Mouse (Mus musculus): Measurements from ENCODE around the gene Tas2r109. TPM values are rescaled to one million over a fixed set of nuclear protein-coding genes. Genes with fewer than 3 reads are reported as not detected.
"Not testable (repeated sequence)": the region's sequence is repeated elsewhere in the genome, so short reads cannot be mapped to it uniquely, and the experiment has no call there.

Gene Tas2r109
- total RNA-seq (2021): not detected
- long read RNA-seq, experiment 1: 0 reads
- long read RNA-seq, experiment 2: 0 reads

GRCm38 (mm10) chr6:132980865-132981264 lies at the start of gene Tas2r109:
Gene Tas2r109 (minus strand): TSS chr6:132980965.
- no peak for DNase-seq (ENCODE audit: low spot score in 2 of 2)

GRCm38 (mm10) chr6:132957819-132958218 lies 22.9 kb downstream of the Tas2r109 start, which contains the start of gene Tas2r131:
Gene Tas2r131 (minus strand): TSS chr6:132957919.
- DNase-seq (ENCODE audit: low spot score in 2 of 2): no peak

GRCm38 (mm10) chr6:132950802-132951201 lies 30.0 kb downstream of the Tas2r109 start, which contains the start of gene Tas2r129:
Gene Tas2r129 (plus strand): TSS chr6:132951102.
- DNase-seq (ENCODE audit: low spot score in 2 of 2): no peak

GRCm38 (mm10) chr6:132941376-132941775 lies 39.4 kb downstream of the Tas2r109 start:
- DNase-seq (ENCODE audit: low spot score in 2 of 2): not testable (repeated sequence)

Other genes starting within 250 kb of the Tas2r109 start
- not detected for gene Tas2r115, start 242.9 kb downstream of the Tas2r109 start, total RNA-seq (2021)
- not detected for gene Tas2r124, start 226.2 kb downstream of the Tas2r109 start, total RNA-seq (2021)
- gene Tas2r102, start 218.8 kb downstream of the Tas2r109 start, total RNA-seq (2021): not detected
- not detected for gene Tas2r136, start 202.8 kb downstream of the Tas2r109 start, total RNA-seq (2021)
- gene Tas2r117, start 178.1 kb downstream of the Tas2r109 start, total RNA-seq (2021): not detected
- not detected for gene Tas2r123, start 133.8 kb downstream of the Tas2r109 start, total RNA-seq (2021)
- not detected for gene Tas2r116, start 125.5 kb downstream of the Tas2r109 start, total RNA-seq (2021)
- not detected for gene Tas2r110, start 113.0 kb downstream of the Tas2r109 start, total RNA-seq (2021)
- gene Tas2r113, start 88.0 kb downstream of the Tas2r109 start, total RNA-seq (2021): not detected
- not detected for gene Tas2r125, start 71.3 kb downstream of the Tas2r109 start, total RNA-seq (2021)
- gene Tas2r129, start 29.9 kb downstream of the Tas2r109 start, total RNA-seq (2021): not detected
- gene Tas2r131, start 23.0 kb downstream of the Tas2r109 start, total RNA-seq (2021): not detected
- not detected for gene Tas2r103, start 56.1 kb upstream of the Tas2r109 start, total RNA-seq (2021)
- not detected for gene Tas2r140, start 74.9 kb upstream of the Tas2r109 start, total RNA-seq (2021)
- 10 to 100 TPM; 54.0 to 54.1 TPM for gene Smim10l1, start 123.9 kb upstream of the Tas2r109 start, total RNA-seq (2021)